Mouse (Mus musculus): ENCODE data around the gene Ttc1. TPM values are rescaled to one million over a fixed set of nuclear protein-coding genes. Genes with fewer than 3 reads are reported as not detected.

Ttc1 gene
- total RNA-seq (2021): 10 to 100 TPM; 43.5 to 46.9 TPM
- long read RNA-seq, experiment 1, transcript Ttc1-201 (8 exons, 1,438 nt): major isoform, 61 of 63 reads
- long read RNA-seq, experiment 1, partial matches to known transcripts: 2 of 63 reads
- long read RNA-seq, experiment 1, other reads (novel, unspliced or antisense): 0 of 63 reads
- long read RNA-seq, experiment 2, transcript Ttc1-201 (8 exons, 1,438 nt): major isoform, 47 of 51 reads
- long read RNA-seq, experiment 2, partial matches to known transcripts: 2 of 51 reads
- long read RNA-seq, experiment 2, other reads (novel, unspliced or antisense): 2 of 51 reads

GRCm38 (mm10) chr11:43747233-43748226 is at the start of gene Ttc1:
Gene Ttc1, minus strand, starts transcription at chr11:43748008.
- peak; percentile 94 for DNase-seq

- DNase-seq: no peak
Measured at GRCm38 (mm10) chr11:43795992-43796391, 48.2 kb upstream of the Ttc1 start.

DNA sequence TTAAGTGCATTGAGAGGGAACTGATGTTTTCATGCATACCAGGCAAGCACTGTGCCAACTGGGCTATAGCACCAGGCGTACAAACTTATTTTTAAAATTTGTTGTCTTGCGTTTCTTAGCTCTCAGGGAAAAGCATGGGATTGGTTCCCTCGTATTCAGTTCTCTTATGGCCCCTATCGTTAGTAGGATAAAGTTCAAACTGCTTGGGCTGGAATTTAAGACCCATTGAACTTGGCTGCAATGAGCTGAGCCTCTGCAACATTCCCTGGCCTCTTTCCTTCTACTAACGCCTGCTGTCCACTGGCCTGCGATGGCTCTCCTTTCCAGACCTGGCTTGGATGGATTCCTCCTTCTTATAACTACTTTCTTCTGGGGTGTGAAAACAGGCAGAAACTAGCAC is 42.6 kb upstream of the Ttc1 start:
- DNase-seq: no peak

DNA sequence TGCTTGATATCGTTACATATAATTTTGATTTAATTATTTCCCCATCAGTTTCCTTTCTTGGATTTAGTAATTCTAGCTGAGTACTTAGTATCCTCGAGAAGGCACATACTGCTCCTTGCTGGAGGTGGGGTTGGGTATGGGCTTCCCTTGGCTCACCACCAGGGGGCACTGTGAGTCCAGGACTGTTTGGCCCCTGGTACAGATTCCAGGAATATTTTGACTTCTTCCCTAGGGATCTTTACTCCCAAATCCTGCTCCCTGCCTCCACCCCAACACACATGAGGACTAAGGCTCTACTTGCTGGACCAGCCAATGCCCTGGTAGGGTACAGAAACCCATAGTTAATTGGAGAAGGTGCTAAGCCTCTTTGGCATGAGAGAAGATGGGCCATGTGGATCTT is 36.0 kb upstream of the Ttc1 start:
- peak; percentile 77 for DNase-seq

DNA sequence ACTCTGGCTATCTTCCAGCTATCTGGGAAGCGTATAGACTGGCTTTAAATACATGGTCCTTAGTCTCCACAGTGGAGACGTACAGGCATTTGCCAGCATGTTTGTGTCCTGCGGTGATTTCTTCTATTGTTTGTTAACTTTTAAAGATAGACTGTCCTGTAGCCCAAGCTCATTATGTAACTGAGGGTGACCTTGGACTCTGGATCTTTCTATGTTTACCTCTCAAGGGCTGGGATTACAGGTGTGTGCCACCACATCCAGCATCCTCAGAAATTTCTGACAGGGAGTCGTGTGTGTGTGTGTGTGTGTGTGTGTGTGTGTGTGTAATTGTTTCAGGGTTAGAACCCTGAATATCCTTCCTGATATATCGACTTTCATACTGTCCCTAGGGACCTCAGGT is 35.3 kb upstream of the Ttc1 start:
- DNase-seq: no peak

- no peak for DNase-seq
Measured at GRCm38 (mm10) chr11:43779551-43779950, 31.7 kb upstream of the Ttc1 start.

- DNase-seq: no peak
Measured at GRCm38 (mm10) chr11:43776324-43776694, 28.5 kb upstream of the Ttc1 start.

DNA sequence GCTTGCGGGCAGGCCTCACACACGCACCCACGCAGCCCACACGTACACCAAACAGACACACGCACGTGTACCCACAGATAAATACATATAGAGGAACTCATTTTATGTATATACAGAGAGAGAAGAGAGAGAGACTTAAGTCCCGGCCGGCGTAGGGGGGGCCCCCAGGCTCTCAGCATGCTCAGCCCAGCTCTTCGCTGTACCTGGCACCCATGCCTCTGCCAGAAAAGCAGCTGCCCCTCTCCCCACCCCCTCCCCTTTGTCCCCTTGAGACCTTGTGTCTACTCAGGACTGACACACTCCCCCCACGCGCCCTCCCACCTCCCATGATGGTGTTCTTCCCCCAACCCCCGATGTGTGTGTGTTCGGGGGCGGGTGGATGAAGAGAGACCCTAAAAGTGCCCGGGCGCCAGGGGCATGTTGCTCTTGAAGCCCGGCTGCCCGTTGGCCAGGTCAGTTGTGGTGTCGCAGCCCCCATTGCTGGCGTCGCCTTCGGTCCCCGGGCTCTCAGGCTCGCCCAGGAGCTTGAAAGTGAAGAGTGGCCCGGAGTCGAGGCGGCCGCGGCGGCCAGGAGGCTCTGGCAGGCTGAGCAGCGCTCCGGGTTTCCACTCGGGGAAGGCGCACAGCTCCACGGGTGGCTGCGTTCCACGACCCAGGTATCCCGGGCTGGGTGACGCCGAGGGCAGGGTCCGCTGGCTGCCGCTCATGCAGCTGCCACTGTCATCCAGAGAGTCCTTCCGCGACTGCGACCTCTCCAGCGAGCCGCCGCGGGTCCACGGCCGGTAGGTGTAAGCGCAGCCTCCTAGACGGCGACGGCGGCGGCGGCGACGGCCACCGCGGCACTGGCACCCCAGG is 27.9 kb upstream of the Ttc1 start:
- peak; percentile 21 for DNase-seq

- DNase-seq: peak; percentile 18
Measured at GRCm38 (mm10) chr11:43773725-43774124, 25.9 kb upstream of the Ttc1 start.

GRCm38 (mm10) chr11:43770110-43770509 is 22.3 kb upstream of the Ttc1 start:
- no peak for DNase-seq

- DNase-seq: no peak
Measured at GRCm38 (mm10) chr11:43767749-43768148, 19.9 kb upstream of the Ttc1 start.

GRCm38 (mm10) chr11:43766922-43767648 is 19.3 kb upstream of the Ttc1 start:
- DNase-seq: peak; percentile 73

DNA sequence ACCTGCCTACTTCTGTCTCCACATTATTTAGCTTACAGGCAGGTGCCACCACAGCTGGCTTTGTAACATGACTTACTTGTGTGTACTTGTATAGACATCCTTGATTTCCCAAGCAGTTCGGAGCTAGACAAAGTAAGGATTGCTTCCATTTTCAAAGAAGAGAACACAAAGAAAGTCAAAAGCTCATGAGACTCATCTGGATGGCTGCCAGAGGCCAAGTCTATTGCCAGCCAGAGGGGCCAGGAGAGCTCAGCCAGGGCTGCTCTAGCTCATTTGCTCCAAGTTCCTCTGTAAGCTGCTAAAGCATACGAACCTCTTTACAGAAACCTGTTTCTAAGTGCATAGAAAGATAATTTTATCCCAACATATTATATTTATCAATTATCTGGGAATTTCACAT is 10.6 kb upstream of the Ttc1 start:
- no peak for DNase-seq

DNA sequence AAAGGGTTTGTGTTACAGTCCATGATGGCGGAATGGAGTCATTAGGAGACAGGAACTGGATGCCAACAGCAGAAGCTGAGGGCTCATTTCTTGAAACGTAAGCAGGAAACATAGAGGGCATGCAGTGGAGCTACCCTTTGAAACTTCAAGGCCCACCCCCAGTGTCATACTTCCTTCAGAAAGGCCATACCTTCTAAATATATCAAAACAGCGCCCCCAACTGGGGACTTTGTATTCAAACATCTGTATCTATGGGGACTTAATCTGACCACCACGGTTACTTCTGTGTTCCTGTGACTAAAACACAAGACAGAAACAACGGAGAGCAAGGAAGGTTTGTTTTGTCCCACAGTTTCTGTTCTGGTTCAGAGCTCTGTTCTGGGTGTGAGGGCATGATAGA is 7.6 kb upstream of the Ttc1 start:
- DNase-seq: no peak

- DNase-seq: no peak
Measured at GRCm38 (mm10) chr11:43754568-43754967, 6.8 kb upstream of the Ttc1 start.

DNA sequence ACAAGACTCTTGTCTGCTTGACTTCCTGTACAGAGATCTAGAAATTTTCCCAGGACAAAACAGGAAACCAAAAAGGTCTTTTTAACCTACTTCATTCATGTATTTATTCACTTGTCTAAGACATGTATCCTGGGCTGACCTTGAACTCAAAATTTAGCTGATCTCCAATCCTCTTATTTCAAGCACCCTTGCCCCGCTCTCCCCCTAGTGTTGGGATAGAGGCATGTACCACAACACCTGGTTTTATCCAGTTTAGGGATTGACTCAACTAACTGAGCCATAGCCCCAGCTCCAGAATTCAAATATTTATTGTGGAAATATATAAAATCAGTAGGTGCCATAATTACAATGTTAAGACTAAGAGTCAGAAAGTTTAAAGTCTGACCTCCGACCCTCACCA is 3.7 kb upstream of the Ttc1 start:
- DNase-seq: no peak

DNA sequence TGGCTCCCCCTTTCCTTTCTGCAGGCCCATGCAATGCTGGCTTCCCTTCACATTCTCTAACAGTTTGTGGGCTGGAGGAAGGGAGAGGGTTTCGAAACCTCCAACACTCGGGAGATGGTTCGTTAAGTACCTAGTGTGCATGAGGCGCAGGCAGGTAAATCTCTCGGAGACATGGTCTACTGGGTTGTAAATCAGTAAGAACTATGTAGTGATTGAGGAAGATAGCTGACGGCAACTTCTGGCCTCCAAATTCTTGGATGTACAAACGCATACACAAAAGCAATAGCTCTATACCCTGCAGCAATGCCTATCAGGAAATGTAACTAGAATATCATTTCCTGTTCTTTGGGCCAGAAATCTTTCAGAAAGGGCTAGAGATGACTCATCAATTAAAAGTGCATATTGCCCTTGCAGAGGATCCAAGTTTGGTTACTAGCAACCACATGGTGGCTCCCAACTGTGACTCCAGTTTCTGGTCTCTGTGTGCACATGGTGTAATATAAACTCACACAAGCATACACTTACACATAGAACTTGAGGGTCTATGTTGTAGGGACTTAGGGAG is 19.0 kb downstream of the Ttc1 start:
- no peak for DNase-seq

- no peak for DNase-seq
Measured at GRCm38 (mm10) chr11:43727796-43728195, 20.0 kb downstream of the Ttc1 start.

- DNase-seq: no peak
Measured at GRCm38 (mm10) chr11:43723411-43723810, 24.4 kb downstream of the Ttc1 start.

DNA sequence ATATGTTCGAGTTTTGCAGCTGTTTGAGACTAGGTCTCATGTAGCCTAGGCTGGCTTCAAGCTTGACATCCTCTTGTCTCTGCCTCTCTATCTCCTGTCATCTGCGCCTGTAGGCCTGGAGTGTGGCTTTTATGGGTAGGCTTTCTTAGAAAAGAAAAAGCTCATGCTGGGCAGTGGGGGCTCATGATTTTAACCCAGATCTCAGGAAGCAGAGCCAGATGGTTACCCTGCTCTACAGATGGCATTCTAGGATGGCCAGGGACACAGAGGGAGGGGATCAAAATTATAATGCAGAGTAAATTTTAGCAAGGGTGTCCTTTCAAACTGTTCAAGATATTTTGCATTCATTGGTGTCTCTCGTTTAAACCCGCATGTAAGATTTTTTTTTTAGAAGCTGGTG is 35.6 kb downstream of the Ttc1 start:
- DNase-seq: no peak

GRCm38 (mm10) chr11:43708409-43708808 is 39.4 kb downstream of the Ttc1 start:
- DNase-seq: no peak

Data from gastrocnemius, postnatal 10 days (tissue).